Mouse (Mus musculus) adrenal gland, adult 10 weeks (tissue): ENCODE data around the gene Pla2g10. TPM values are rescaled to one million over a fixed set of nuclear protein-coding genes. Genes with fewer than 3 reads are reported as not detected.

Source experiments
- polyA plus RNA-seq: library from polyadenylated mRNA; stranded (reverse); fragments of 350-450 nt; fragmentation: Illumina TruSeq; extraction: RNeasy Lipid Tissue Mini Kit (QIAGEN cat#74804); gene quantifications from one replicate; pipeline ENCODE4 v1.2.3, GENCODE M21; 2014; ENCODE audit warnings: low read depth, low replicate concordance

Gene Pla2g10
- polyA plus RNA-seq, result not detected

DNA sequence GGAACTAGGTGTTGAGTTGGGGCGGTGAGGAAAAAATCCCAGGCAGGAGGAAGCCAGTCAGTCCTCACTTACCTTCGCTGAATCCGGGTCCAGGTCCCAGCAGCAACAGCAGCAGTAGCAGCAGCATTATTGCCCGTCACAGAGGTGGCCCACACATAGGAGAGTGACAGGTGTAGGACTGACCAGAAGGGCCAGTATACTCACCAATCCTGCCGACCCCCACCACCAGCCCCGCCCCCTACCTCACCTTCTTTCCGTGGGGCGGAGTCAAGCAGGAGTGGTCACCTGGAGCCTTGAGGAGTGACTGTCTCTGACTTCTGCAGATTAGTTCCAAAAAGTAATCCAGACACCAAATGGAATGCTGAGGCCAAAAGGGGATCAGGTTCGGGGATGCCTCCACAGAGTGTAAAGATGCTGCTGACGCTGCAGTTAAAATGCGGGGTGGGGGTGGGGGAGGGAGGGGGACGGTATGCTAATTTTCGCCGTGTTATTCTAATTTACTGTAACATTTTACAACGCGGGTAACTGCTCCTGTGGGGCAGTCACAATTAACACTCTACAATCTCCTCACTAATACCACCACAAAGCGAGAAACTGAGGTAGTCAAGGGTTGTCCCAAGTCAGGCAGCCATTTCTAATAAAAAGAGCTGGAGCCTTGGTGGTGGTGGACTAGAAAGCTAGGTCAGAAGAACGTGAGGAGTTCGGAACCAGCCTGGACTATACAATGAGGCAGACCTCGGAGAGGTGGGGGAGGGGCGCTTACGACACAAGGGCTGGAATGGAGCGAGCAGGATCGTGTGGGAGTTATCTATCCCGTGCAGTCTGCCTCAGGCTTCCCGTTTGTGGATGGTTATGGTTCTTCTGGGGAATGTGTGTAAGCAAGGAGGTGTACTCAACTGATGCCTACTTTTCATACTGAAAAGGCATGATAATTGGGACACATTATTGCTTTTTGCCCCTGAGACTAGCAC, at the start of gene Pla2g10:
TSS of gene Pla2g10 (minus strand) at position 699 of the 971 bp plus-strand sequence.

DNA sequence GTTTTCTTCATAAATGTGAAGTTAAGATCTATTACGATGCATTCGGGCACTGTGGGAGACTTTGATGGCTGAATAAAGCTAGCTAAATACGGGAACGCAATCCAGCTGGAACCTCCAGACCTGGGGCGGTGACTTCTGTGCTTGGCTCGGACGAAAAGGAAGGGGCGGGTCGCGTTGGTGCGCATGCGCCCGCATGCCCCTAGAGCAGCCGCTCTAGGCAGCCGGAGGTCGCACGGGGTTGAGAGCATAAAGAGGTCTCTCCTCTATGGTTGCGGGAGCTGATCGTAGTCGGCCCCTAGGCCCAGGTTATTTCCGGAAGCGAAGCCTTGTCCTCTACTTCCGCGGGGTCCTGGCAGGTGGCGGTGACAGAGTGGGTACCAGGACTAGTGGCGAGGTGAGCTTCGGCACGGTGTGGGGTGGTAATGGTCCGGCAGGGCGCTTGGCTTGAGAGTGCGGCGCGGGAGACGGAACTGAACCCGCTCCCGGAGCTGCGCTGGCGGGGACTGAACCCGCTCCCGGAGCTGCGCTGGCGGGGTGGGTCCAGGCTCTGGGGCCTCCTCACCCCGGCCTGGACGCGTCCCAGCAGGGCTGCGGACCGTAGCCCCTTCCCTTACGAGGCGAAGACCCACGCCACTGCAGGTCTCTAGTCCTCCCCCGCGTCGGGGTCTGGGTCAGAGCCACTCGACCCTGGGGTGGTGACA, 58.9 kb downstream of the Pla2g10 start, which contains the start of the genes Bfar and 3110001I22Rik:
TSS of gene Bfar (plus strand) at position 174 of the 701 bp plus-strand sequence.
TSS of gene 3110001I22Rik (plus strand) at position 245 of the 701 bp plus-strand sequence.

DNA sequence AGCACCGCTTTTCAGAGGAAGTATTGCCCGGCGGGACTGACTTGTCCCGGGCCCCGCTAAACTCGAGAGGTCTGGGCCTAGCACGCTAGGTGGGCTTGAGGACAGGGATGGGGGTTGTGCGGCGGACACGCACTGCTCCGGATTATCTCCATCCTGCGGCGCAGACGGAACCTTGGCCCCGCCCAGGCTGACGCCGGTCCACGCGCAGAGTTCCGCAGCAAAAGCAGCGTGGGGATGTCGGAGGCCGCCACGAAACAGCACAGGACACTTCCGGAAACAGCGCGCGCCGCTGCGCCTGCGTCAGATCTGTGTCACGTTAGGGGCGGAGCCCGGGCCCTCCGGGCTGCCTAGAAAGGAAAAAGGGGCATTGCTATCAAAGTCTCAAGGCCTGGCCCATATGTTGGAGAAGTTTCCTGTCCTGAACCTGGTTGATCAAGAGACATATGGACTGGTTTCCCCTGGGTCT, 62.9 kb downstream of the Pla2g10 start, which contains the start of gene Parn:
TSS of gene Parn (minus strand) at position 293 of the 466 bp plus-strand sequence.

Other genes starting within 250 kb of the Pla2g10 start
- 59.3 TPM for gene Parn, start 62.8 kb downstream of the Pla2g10 start, polyA plus RNA-seq
- 40.2 TPM for gene Bfar, start 59.1 kb downstream of the Pla2g10 start, polyA plus RNA-seq
- 15.4 TPM for gene 3110001I22Rik, start 59.1 kb downstream of the Pla2g10 start, polyA plus RNA-seq
- gene Rrn3, start 49.7 kb upstream of the Pla2g10 start, polyA plus RNA-seq, result 79.5 TPM
- 73.6 TPM for gene Ntan1, start 87.9 kb upstream of the Pla2g10 start, polyA plus RNA-seq
- 100 TPM for gene Pdxdc1, start 172.1 kb upstream of the Pla2g10 start, polyA plus RNA-seq
- 61.1 TPM for gene Mpv17l, start 172.2 kb upstream of the Pla2g10 start, polyA plus RNA-seq